Mouse (Mus musculus) cortical plate, adult 2 months (tissue): ENCODE data around the gene Khnyn.

Experiments used
- CTCF ChIP-seq: fragments of 200-500 bp; IDR thresholded peaks from 2 replicates; pipeline ENCODE4 v1.5.1; 2011; ENCODE audit warnings: mild to moderate bottlenecking, control low read depth, low read length; ENCODE audit not compliant: insufficient read depth; ENCODE audit errors: extremely low read depth
- POLR2A ChIP-seq: fragments of 200-500 bp; IDR thresholded peaks from 2 replicates; pipeline ENCODE4 v1.6.1; 2011; ENCODE audit warnings: mild to moderate bottlenecking, low read length, control low read depth; ENCODE audit not compliant: insufficient read depth; ENCODE audit errors: extremely low read depth

DNA sequence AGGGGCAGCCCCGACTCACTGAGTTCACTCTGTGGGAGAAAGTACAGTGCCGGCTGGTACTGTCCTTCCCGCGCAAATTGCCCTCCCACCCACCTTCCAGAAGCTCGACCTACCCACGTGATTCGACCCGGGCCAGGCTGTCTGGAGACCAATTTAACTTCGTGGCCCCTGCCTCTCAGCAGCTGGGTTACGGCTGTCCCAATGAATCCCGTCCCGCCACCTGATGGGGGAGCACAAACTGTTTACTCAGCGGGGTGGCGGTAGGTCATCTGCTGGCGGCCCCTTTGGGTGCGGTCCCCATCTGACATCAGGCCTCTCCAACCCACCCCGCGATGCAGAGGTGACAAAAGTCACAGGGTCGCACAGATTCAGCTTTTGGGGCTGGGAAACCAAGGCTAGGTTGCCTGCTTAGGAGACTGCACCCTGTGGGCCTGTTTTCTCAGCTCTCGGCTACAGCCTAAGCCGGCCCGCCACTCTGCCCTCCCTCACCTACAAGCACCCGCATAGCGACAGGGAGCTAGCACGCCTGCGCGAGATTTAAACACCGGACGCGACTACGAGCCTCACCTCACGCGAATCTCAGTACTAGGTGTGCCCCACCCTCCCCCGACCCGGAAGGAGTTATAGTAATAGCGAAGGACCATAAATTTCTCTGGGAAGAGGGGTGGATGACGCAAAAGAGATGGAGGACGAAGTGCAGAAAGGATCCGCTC, 15.1 kb downstream of the Khnyn start, which contains the start of gene Sdr39u1:
- TF ChIP-seq POLR2A (peak; percentile 73), CTCF (no peak)
